Mouse (Mus musculus): Measurements from ENCODE around the gene Tfap2d.

Gene Tfap2d

GRCm38 (mm10) chr1:19211033-19211405, 108.2 kb downstream of the Tfap2d start:
- DNase-seq: no peak

- no peak for DNase-seq
These were observed 108.8 kb downstream of the Tfap2d start for GRCm38 (mm10) chr1:19211546-19212154.

- no peak for DNase-seq
These were observed 109.9 kb downstream of the Tfap2d start for GRCm38 (mm10) chr1:19212691-19213090.

- no peak for DNase-seq
These were observed 110.3 kb downstream of the Tfap2d start for GRCm38 (mm10) chr1:19213171-19213570.

- no peak for DNase-seq
These were observed 111.1 kb downstream of the Tfap2d start for GRCm38 (mm10) chr1:19213851-19214395.

Data from right cerebral cortex, postnatal 14 days (tissue).